Mouse (Mus musculus): ENCODE results near the gene Mcl1.
"Not testable (repeated sequence)": the region's sequence is repeated elsewhere in the genome, so short reads cannot be mapped to it uniquely, and the experiment has no call there.

The Mcl1 gene

GRCm38 (mm10) chr3:95650276-95651032, 8.1 kb upstream of the Mcl1 start:
- no peak for DNase-seq (ENCODE audit: low spot score in 2 of 2)

- DNase-seq (ENCODE audit: low spot score in 2 of 2) = no peak
Observed at GRCm38 (mm10) chr3:95651033-95651373, 7.6 kb upstream of the Mcl1 start.

GRCm38 (mm10) chr3:95651391-95652203, 7.0 kb upstream of the Mcl1 start:
- no peak for DNase-seq (ENCODE audit: low spot score in 2 of 2)

- DNase-seq (ENCODE audit: low spot score in 2 of 2) = no peak
Observed at GRCm38 (mm10) chr3:95652204-95652811, 6.3 kb upstream of the Mcl1 start.

- DNase-seq (ENCODE audit: low spot score in 2 of 2) = no peak
Observed at GRCm38 (mm10) chr3:95652871-95653270, 5.7 kb upstream of the Mcl1 start.

GRCm38 (mm10) chr3:95653473-95654034, 5.0 kb upstream of the Mcl1 start:
- no peak for DNase-seq (ENCODE audit: low spot score in 2 of 2)

- not testable (repeated sequence) for DNase-seq (ENCODE audit: low spot score in 2 of 2)
Observed at GRCm38 (mm10) chr3:95654371-95654770, 4.2 kb upstream of the Mcl1 start.

- no peak for DNase-seq (ENCODE audit: low spot score in 2 of 2)
Observed at GRCm38 (mm10) chr3:95655437-95655836, 3.2 kb upstream of the Mcl1 start.

GRCm38 (mm10) chr3:95657108-95657507, 1.5 kb upstream of the Mcl1 start:
- no peak for DNase-seq (ENCODE audit: low spot score in 2 of 2)

- no peak for DNase-seq (ENCODE audit: low spot score in 2 of 2)
Observed at GRCm38 (mm10) chr3:95657711-95658110, 877 bp upstream of the Mcl1 start.

- peak; percentile 77 to 79 for DNase-seq (ENCODE audit: low spot score in 2 of 2)
Observed at GRCm38 (mm10) chr3:95658868-95659712, 502 bp downstream of the Mcl1 start.

- DNase-seq (ENCODE audit: low spot score in 2 of 2) = no peak
Observed at GRCm38 (mm10) chr3:95659948-95660347, 1.4 kb downstream of the Mcl1 start.

GRCm38 (mm10) chr3:95660788-95661478, 2.3 kb downstream of the Mcl1 start:
- DNase-seq (ENCODE audit: low spot score in 2 of 2) = no peak

GRCm38 (mm10) chr3:95661945-95662715, 3.5 kb downstream of the Mcl1 start:
- no peak for DNase-seq (ENCODE audit: low spot score in 2 of 2)

- DNase-seq (ENCODE audit: low spot score in 2 of 2) = no peak
Observed at GRCm38 (mm10) chr3:95662724-95663449, 4.3 kb downstream of the Mcl1 start.

- DNase-seq (ENCODE audit: low spot score in 2 of 2) = no peak
Observed at GRCm38 (mm10) chr3:95663486-95663885, 4.9 kb downstream of the Mcl1 start.

- DNase-seq (ENCODE audit: low spot score in 2 of 2) = no peak
Observed at GRCm38 (mm10) chr3:95663969-95664608, 5.5 kb downstream of the Mcl1 start.

- DNase-seq (ENCODE audit: low spot score in 2 of 2) = no peak
Observed at GRCm38 (mm10) chr3:95664940-95665352, 6.4 kb downstream of the Mcl1 start.
